Mouse (Mus musculus) cortical plate, adult 2 months (tissue): ENCODE measurements around the gene Akap6. TPM values are rescaled to one million over a fixed set of nuclear protein-coding genes. Genes with fewer than 3 reads are reported as not detected.

Experiments used
- H3K27ac ChIP-seq: fragments of 200-500 bp; 2 replicates; pipeline ENCODE4 v1.5.1; 2012; ENCODE audit warnings: low read length, control low read depth, inconsistent platforms; ENCODE audit not compliant: insufficient read depth
- H3K4me1 ChIP-seq: fragments of 200-500 bp; 2 replicates; pipeline ENCODE4 v1.6.1; 2011; ENCODE audit warnings: low read length; ENCODE audit not compliant: control insufficient read depth, insufficient read depth
- H3K4me3 ChIP-seq: fragments of 200-500 bp; 2 replicates; pipeline ENCODE4 v1.5.1; 2011; ENCODE audit warnings: mild to moderate bottlenecking, low read length, control low read depth; ENCODE audit not compliant: insufficient read depth
- CTCF ChIP-seq: fragments of 200-500 bp; IDR thresholded peaks from 2 replicates; pipeline ENCODE4 v1.5.1; 2011; ENCODE audit warnings: mild to moderate bottlenecking, control low read depth, low read length; ENCODE audit not compliant: insufficient read depth; ENCODE audit errors: extremely low read depth
- POLR2A ChIP-seq: fragments of 200-500 bp; IDR thresholded peaks from 2 replicates; pipeline ENCODE4 v1.6.1; 2011; ENCODE audit warnings: mild to moderate bottlenecking, low read length, control low read depth; ENCODE audit not compliant: insufficient read depth; ENCODE audit errors: extremely low read depth
- polyA plus RNA-seq: library from polyadenylated mRNA; depleted of rRNA; stranded (reverse); fragments of >200 nt; gene quantifications from 2 replicates; pipeline ENCODE4 v1.2.3, GENCODE M21; 2012

The Akap6 gene
- polyA plus RNA-seq, 1 experiment: 35.8 TPM

DNA sequence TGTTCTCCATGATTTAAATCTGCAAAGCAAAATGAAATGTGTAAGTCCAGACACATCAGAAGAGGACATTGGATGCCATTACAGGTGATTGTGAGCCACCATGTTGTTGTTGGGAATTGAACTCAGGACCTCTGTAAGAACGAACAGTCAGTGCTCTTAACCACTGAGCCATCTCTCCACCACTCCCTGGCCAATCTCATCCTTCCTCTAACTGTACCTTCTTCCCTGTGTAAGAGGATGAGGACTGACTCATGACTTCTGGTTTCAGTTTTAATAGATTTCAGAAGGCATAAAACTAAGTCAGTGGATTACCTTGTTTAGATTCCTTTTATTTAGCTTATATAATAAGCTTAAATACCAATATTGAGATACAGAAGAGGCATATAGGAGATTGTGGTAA lies 38.0 kb downstream of the Akap6 start:
- peaks cover 4% of the 10 kb centered on the region for H3K4me1 ChIP-seq
- TF ChIP-seq CTCF: no peak
- no peak for TF ChIP-seq POLR2A
- no peak overlapping the region for H3K27ac ChIP-seq
- H3K4me3 ChIP-seq: no peak overlapping the region

DNA sequence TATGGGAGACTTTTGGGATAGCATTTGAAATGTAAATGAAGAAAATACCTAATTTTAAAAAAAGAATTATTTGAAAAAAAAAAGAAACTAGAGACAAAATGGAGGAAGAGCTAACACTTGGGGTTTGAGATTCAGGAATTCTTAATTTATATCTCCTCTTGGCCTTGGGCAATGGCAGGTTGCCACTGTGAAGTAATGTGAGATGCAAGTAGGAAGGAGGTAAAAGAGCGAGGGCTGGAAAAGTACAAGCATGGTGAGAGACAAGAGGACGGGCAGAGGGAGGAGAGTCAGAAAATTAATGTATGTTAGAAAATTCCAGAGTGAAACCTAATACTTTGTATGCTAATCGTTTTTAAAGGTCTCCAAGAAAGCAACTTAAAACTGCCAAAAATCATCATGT lies 40.1 kb downstream of the Akap6 start:
- no peak overlapping the region for H3K4me3 ChIP-seq
- peaks cover 4% of the 10 kb centered on the region for H3K4me1 ChIP-seq
- no peak overlapping the region for H3K27ac ChIP-seq
- TF ChIP-seq CTCF (no peak), POLR2A (no peak)

DNA sequence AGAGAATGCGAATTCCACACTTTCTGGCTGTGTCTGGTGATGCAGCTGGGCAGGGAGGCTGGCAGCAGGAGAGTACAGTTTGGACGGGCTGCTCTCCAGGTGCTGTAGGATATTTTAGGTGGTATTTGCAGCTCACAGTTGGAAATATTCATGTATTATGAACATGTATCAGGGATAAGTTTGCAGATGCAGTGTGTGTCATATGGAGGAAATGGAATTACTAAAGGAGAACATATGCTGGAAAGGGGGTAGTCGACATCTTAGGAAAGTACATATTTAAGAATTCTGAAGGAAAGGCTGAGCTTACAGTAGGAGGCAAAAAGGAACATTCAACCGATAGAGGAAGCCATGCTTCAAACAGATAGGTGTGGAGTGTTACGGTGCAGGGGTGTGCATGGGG lies 42.6 kb downstream of the Akap6 start:
- Histone ChIP-seq H3K4me1 (peaks cover 2% of the 10 kb centered on the region), H3K4me3 (no peak overlapping the region), H3K27ac (no peak overlapping the region)
- TF ChIP-seq CTCF: no peak
- no peak for TF ChIP-seq POLR2A

DNA sequence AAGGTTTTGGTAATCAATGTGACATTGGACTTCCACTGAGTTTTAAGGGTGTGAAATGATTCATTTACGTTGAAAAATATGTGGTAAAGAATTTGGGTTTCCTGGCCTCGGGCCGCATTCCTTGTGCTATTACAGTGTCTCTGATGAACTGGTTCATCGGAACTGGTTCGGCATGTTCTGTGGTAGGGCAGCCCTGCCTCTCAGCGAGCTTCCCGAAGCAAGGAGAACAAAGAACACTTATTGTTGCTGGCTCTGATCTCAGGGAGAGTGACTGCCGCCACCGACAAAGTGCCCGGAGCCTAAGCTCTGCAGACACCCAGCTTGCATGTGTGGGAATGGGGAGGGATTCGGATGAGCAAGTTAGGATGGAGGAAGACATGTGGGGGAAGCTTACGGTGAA lies 50.8 kb downstream of the Akap6 start:
- TF ChIP-seq POLR2A (no peak), CTCF (no peak)
- H3K27ac ChIP-seq: no peak overlapping the region
- H3K4me3 ChIP-seq: no peak overlapping the region
- peaks cover 8% of the 10 kb centered on the region; the same call in 1 of the 2 replicates for H3K4me1 ChIP-seq

DNA sequence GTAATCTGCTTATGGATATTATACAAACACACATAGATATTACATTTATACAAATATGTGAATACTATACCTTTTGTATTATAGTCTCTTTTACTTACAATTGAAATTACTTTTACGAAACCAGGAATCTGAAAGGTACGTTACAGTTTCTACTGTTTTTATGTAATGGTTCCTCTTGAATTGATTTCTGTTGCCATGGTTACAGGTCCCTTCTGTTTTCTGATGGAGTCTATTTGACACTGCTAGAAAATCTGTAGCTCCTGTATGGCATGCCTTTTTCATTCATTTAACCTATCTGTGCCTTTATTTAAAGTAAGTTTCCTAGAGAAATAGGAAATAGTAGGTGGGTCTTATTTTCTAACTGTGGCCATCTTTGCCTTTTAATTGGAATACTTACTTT lies 56.5 kb downstream of the Akap6 start:
- TF ChIP-seq CTCF: no peak
- no peak overlapping the region for H3K4me3 ChIP-seq
- H3K27ac ChIP-seq: no peak overlapping the region
- H3K4me1 ChIP-seq: peaks cover 9% of the 10 kb centered on the region

DNA sequence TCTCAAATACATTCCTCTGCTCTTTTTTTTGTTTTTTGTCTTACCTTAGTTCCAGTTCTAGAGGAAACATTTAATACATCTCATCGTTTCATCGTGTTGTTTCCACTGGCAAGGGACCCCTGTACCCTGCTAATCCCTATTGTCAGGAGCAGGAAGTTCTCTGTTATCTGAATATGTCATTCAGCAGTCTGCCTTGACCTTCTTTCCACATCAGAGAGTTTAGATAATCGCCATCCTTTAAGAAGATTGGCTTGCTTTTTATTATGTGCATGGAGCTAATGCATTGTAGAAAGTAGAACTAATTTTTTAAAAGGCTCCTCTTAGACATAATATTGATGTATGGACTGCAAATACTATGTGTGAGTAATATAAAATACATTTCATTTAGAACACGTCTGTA lies 58.7 kb downstream of the Akap6 start:
- peaks cover 4% of the 10 kb centered on the region for H3K4me1 ChIP-seq
- no peak overlapping the region for H3K4me3 ChIP-seq
- H3K27ac ChIP-seq: no peak overlapping the region
- no peak for TF ChIP-seq CTCF
- no peak for TF ChIP-seq POLR2A

DNA sequence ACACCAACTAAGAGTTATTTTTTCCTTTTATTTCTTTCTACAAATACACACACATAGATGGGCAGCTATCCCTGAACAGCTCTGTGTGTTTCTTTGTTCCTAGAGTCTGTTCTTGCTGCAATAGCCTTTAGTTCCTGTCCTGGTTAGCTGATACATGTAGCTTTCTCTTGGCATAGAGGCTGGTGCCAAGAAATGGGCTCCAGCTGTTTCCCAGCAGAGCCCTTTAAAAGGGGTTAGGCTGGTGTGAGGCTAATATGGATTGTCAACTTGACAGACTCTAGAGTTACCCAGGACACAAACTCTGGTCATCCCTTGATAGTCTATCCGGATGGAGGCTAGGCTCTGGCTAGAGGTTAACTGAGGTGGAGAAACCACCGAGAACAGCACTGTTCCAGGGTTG lies 64.9 kb downstream of the Akap6 start:
- Histone ChIP-seq H3K4me3 (no peak overlapping the region), H3K4me1 (peaks cover 4% of the 10 kb centered on the region; the same call in 1 of the 2 replicates), H3K27ac (no peak overlapping the region)
- no peak for TF ChIP-seq CTCF

DNA sequence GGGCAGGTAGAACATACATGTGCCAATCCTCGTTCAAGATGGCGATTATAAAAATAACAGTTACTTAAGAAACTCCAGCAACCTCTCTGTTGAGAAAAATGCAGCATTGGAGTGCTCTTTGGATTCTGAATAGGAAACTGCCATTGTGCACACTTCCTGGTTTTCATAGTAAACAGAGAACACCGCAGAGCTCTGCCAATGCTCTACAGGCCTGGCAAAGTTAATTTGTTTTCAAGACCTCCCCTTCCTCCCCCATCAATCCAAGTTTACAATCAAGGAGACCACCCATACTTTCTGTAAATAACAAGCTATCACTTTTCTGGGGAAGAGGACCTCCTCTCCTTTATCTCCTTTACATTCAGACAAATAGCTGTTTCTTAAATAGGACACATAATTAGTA lies 65.6 kb downstream of the Akap6 start:
- Histone ChIP-seq H3K4me3 (no peak overlapping the region), H3K27ac (no peak overlapping the region), H3K4me1 (peaks cover 4% of the 10 kb centered on the region; the same call in 1 of the 2 replicates)
- TF ChIP-seq CTCF: no peak
- TF ChIP-seq POLR2A: no peak

DNA sequence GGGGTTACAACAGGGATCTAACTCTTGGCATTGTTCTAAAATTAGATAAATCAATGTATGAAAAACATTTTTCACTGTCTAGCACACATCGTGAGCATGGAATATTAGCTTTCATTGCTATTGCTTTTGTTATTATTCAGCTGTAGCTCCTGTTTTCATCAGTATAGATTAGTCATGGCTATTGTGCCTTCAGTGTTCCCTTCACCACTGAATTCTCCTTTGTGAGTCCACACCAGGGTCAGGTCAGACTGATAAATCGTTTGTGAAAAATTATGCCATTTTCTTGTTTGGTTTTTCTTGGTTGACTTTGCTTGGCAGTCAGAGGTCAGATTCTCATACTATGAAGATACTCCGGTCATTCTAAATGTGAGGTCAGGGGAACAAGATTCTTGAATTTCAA lies 70.4 kb downstream of the Akap6 start:
- Histone ChIP-seq H3K27ac (no peak overlapping the region), H3K4me1 (peaks cover 10% of the 10 kb centered on the region), H3K4me3 (no peak overlapping the region)
- TF ChIP-seq CTCF (no peak), POLR2A (no peak)

DNA sequence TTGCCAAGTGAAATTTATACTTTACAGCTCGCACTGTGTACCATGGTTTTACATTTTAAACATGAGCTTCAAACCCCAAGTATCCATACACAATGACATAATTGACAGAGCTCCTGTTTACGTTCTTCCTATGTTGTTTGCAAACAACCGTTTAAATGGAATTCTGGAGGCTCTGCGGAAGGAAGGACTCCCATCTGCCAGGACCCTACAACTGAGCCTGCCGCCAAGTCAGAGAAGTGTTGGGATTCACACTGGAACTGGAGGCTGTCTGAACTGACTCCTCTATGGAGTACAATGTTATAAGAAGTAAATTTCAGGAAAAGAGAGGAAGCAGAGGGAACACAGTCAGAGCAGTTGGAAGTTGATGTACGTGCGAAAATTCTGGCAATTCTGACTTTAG lies 72.7 kb downstream of the Akap6 start:
- TF ChIP-seq CTCF (no peak), POLR2A (no peak)
- no peak overlapping the region for H3K4me3 ChIP-seq
- H3K4me1 ChIP-seq: peaks cover 11% of the 10 kb centered on the region
- H3K27ac ChIP-seq: no peak overlapping the region

DNA sequence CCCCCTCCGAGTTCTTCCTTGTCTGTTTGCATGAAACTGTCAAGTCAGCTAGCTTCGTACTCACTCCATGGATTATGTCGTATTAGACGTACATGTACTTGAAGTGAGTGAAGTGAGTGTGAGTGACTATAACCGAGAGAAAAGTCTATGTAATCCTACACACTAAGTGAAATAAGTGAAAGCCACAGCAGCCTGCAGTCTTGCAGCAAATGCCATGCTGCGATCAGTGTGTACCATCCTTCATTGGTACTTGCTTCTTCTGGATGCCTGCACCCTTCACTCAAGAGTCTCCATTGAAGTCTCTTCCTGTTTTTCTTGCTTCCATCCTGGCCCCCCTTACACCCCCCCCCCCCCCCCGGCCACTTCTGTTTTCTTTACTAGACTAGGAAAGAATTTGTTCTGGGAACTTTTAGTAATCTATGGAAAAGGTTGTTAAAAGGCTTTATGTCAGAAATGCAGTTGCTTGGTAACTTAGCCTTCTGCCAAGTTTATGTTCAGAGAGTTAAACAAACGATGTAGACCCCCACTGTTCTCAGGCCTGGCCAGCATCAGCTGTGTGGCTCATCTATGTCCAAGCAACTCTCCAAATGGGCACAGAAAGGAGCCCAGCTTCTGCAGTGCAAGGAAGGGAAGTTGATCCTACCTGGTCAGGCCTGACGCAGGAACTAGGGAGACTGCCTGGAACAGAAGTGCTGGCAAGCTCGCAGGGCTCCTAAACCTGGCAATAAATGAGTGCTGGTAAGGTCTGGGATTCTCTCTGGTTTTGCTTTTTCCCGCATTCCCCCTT lies 73.5 kb downstream of the Akap6 start:
- TF ChIP-seq CTCF (no peak), POLR2A (no peak)
- Histone ChIP-seq H3K4me3 (no peak overlapping the region), H3K27ac (no peak overlapping the region), H3K4me1 (peaks cover 11% of the 10 kb centered on the region)
